Mouse (Mus musculus): Measurements from ENCODE around the gene Mbip. TPM values are rescaled to one million over a fixed set of nuclear protein-coding genes. Genes with fewer than 3 reads are reported as not detected.

Mbip gene
- total and polyA plus RNA-seq, 3 experiments, result 28.3 to 82.7 (median 47.6) TPM

- no peak for DNase-seq (ENCODE audit: extremely low read depth)
Measured at GRCm38 (mm10) chr12:56296524-56296923, 49.2 kb downstream of the Mbip start.

GRCm38 (mm10) chr12:56295160-56295559 lies 50.5 kb downstream of the Mbip start:
- H3K4me3 ChIP-seq (replicated peaks in 1 of 3; ENCODE audit: low read depth in 2 of 3, low read length in 2 of 3, poor library complexity in 1 of 3), result no peak overlapping the region
- H3K79me2 ChIP-seq (replicated peaks; ENCODE audit: control insufficient read depth, extremely low read depth, insufficient read depth, poor library complexity, severe bottlenecking), result no peaks in the 10 kb centered on the region
- H3K4me1 ChIP-seq (ENCODE audit: control insufficient read depth in 1 of 2, insufficient read depth in 2 of 2), result peaks cover 0 to 7% of the 10 kb centered on the region in 2 experiments; a peak in 1 of 4 replicates
- in situ Hi-C loops (cut with MboI; ENCODE audit: low pct_ligation_motif_present, low pct_unique_long_range_greater_than_20kb, low sequenced_read_pairs), result no loop called here
- no peak overlapping the region for H3K4me2 ChIP-seq (ENCODE audit: insufficient read depth, low read depth, poor library complexity, severe bottlenecking)
- H3K36me3 ChIP-seq (replicated peaks in 1 of 2; ENCODE audit: control insufficient read depth in 1 of 2, insufficient read depth in 1 of 2, low read length in 1 of 2), result no peaks in the 10 kb centered on the region
- H3K9me3 ChIP-seq (replicated peaks; ENCODE audit: low read length), result no peaks in the 10 kb centered on the region
- TF ChIP-seq TBP (conservative IDR thresholded peaks at IDR 0.05; ENCODE audit: low read depth, low read length) (no peak), ZC3H11A (IDR thresholded peaks at IDR 0.05; ENCODE audit: low read depth, low read length) (no peak), ELF1 (IDR thresholded peaks at IDR 0.05; ENCODE audit: low read depth, low read length) (no peak), IRF4 (IDR thresholded peaks at IDR 0.05; ENCODE audit: low read depth, low read length) (0 out of 2 replicates have a peak, but pooled peaks have one; percentile 17), PAX5 (IDR thresholded peaks at IDR 0.05; ENCODE audit: low read length) (no peak), SMC3 (IDR thresholded peaks at IDR 0.05; ENCODE audit: low read depth, low read length) (no peak), ZNF384 (IDR thresholded peaks at IDR 0.05; ENCODE audit: low read depth, low read length) (peak; percentile 82), EP300 (IDR thresholded peaks at IDR 0.05; ENCODE audit: low read length) (no peak; the same call in 1 of the 2 replicates), JUN (IDR thresholded peaks at IDR 0.05; ENCODE audit: insufficient read depth, low read depth, low read length) (no peak)
- H3K27ac ChIP-seq (ENCODE audit: insufficient read depth, low read depth), result no peak overlapping the region
- no peak for DNase-seq (ENCODE audit: extremely low read depth)
- H3K27me3 ChIP-seq (replicated peaks), result no peaks in the 10 kb centered on the region
- dilution Hi-C loops (cut with MboI; ENCODE audit: extremely low pct_ligation_motif_present, extremely low pct_unique_long_range_greater_than_20kb, low sequenced_read_pairs), result no loop called here
- H3K9ac ChIP-seq (ENCODE audit: insufficient read depth, low read depth), result no peak overlapping the region

More at GRCm38 (mm10) chr12:56296524-56296923, 49.2 kb downstream of the Mbip start:
- dilution Hi-C loops (cut with MboI; ENCODE audit: extremely low pct_ligation_motif_present, extremely low pct_unique_long_range_greater_than_20kb, low sequenced_read_pairs) (no loop called here), in situ Hi-C loops (cut with MboI; ENCODE audit: low pct_ligation_motif_present, low pct_unique_long_range_greater_than_20kb, low sequenced_read_pairs) (no loop called here)
- Histone ChIP-seq H3K27ac (ENCODE audit: insufficient read depth, low read depth) (no peak overlapping the region), H3K27me3 (replicated peaks) (no peaks in the 10 kb centered on the region), H3K9me3 (replicated peaks; ENCODE audit: low read length) (no peaks in the 10 kb centered on the region), H3K4me1 (ENCODE audit: control insufficient read depth in 1 of 2, insufficient read depth in 2 of 2) (peaks cover 0 to 7% of the 10 kb centered on the region in 2 experiments; a peak in 1 of 4 replicates), H3K36me3 (replicated peaks in 1 of 2; ENCODE audit: control insufficient read depth in 1 of 2, insufficient read depth in 1 of 2, low read length in 1 of 2) (no peaks in the 10 kb centered on the region), H3K9ac (ENCODE audit: insufficient read depth, low read depth) (no peak overlapping the region), H3K79me2 (replicated peaks; ENCODE audit: control insufficient read depth, extremely low read depth, insufficient read depth, poor library complexity, severe bottlenecking) (no peaks in the 10 kb centered on the region), H3K4me2 (ENCODE audit: insufficient read depth, low read depth, poor library complexity, severe bottlenecking) (no peak overlapping the region), H3K4me3 (replicated peaks in 1 of 3; ENCODE audit: low read depth in 2 of 3, low read length in 2 of 3, poor library complexity in 1 of 3) (no peak overlapping the region)
- TF ChIP-seq NRF1 (IDR thresholded peaks at IDR 0.05; ENCODE audit: low read depth, low read length) (no peak), MAX (IDR thresholded peaks at IDR 0.05; ENCODE audit: low read length) (no peak), TBP (conservative IDR thresholded peaks at IDR 0.05; ENCODE audit: low read depth, low read length) (no peak), CHD2 (IDR thresholded peaks at IDR 0.05; ENCODE audit: low read length) (no peak), POLR2A (IDR thresholded peaks at IDR 0.05; ENCODE audit: low read depth, low read length) (no peak), HCFC1 (IDR thresholded peaks at IDR 0.05; ENCODE audit: low read depth, low read length) (no peak), RCOR1 (conservative IDR thresholded peaks at IDR 0.05; ENCODE audit: low read depth, low read length) (no peak), POLR2AphosphoS2 (IDR thresholded peaks at IDR 0.05; ENCODE audit: low read depth, low read length) (no peak), NELFE (IDR thresholded peaks at IDR 0.05; ENCODE audit: low read depth, low read length) (no peak), SIN3A (IDR thresholded peaks at IDR 0.05; ENCODE audit: low read length) (no peak), EP300 (IDR thresholded peaks at IDR 0.05; ENCODE audit: low read length) (no peak), ELF1 (IDR thresholded peaks at IDR 0.05; ENCODE audit: low read depth, low read length) (no peak), JUN (IDR thresholded peaks at IDR 0.05; ENCODE audit: insufficient read depth, low read depth, low read length) (no peak), E2F4 (IDR thresholded peaks at IDR 0.05; ENCODE audit: insufficient replicate concordance, low read depth, low read length) (no peak), USF2 (conservative IDR thresholded peaks at IDR 0.05; ENCODE audit: low read depth, low read length) (no peak), USF1 (IDR thresholded peaks at IDR 0.05; ENCODE audit: low read depth, low read length) (no peak), SMC3 (IDR thresholded peaks at IDR 0.05; ENCODE audit: low read depth, low read length) (no peak), MXI1 (IDR thresholded peaks at IDR 0.05; ENCODE audit: low read depth, low read length) (no peak)

All from CH12.LX (cell line).